Mouse (Mus musculus) midbrain, embryonic 13.5 days (tissue): ENCODE results near the gene Gm42906. TPM values are rescaled to one million over a fixed set of nuclear protein-coding genes. Genes with fewer than 3 reads are reported as not detected.
A peak's percentile ranks its signal among the peaks of the same experiment; 100 is the strongest.

Experiments used
- ATAC-seq: fragments of 200-750 bp; cut with Nextera tagmentation; 2 replicates; pipeline ENCODE4 v1.8.0; 2017; ENCODE audit warnings: mild to moderate bottlenecking, moderate TSS enrichment, moderate library complexity
- H3K27ac ChIP-seq: fragments of 300-500 bp; sonication (generic); 2 replicates; pipeline ENCODE4 v1.5.1; 2015; ENCODE audit warnings: inconsistent platforms, mild to moderate bottlenecking, moderate library complexity
- H3K27me3 ChIP-seq: fragments of 300-500 bp; sonication (generic); 2 replicates; pipeline ENCODE4 v1.6.1; 2015; ENCODE audit warnings: mild to moderate bottlenecking, inconsistent platforms
- H3K36me3 ChIP-seq: fragments of 300-500 bp; sonication (generic); 2 replicates; pipeline ENCODE4 v1.6.1; 2015; ENCODE audit warnings: mild to moderate bottlenecking, inconsistent platforms
- H3K4me1 ChIP-seq: fragments of 300-500 bp; sonication (generic); replicated peaks from 2 replicates; pipeline ENCODE4 v1.6.1; 2015; ENCODE audit warnings: inconsistent platforms
- H3K4me2 ChIP-seq: fragments of 300-500 bp; sonication (generic); replicated peaks from 2 replicates; pipeline ENCODE4 v1.6.1; 2015; ENCODE audit warnings: moderate library complexity, mild to moderate bottlenecking, inconsistent platforms
- H3K4me3 ChIP-seq: fragments of 300-500 bp; sonication (generic); replicated peaks from 2 replicates; pipeline ENCODE4 v1.5.1; 2015; ENCODE audit warnings: mild to moderate bottlenecking, inconsistent platforms
- H3K9ac ChIP-seq: fragments of 300-500 bp; sonication (generic); replicated peaks from 2 replicates; pipeline ENCODE4 v1.6.1; 2015; ENCODE audit warnings: mild to moderate bottlenecking, inconsistent platforms
- H3K9me3 ChIP-seq: fragments of 300-500 bp; sonication (generic); 2 replicates; pipeline ENCODE4 v1.6.1; 2016; ENCODE audit warnings: mild to moderate bottlenecking, inconsistent platforms
- WGBS: fragments of 180-500 bp; shearing (Covaris S2); methylation state at CpG from one replicate; pipeline ENCODE4 v1.1.7; 2015; 5-methylcytosine and 5-hydroxymethylcytosine counted together
- polyA plus RNA-seq: library from polyadenylated mRNA; unstranded; fragments of >200 nt; fragmentation: Nextera tagmentation; extraction: Ambion mirVana; gene quantifications from 2 replicates; pipeline ENCODE4 v1.2.1, GENCODE M21; 2015

The Gm42906 gene
- polyA plus RNA-seq, 1 experiment from 2014 or later, result not detected

- no peaks in the 10 kb centered on the region for H3K36me3 ChIP-seq
- H3K4me2 ChIP-seq, result no peak overlapping the region
- H3K4me3 ChIP-seq, result no peak overlapping the region
- peaks cover 11% of the 10 kb centered on the region for H3K4me1 ChIP-seq
- ATAC-seq, result no peak
- no peaks in the 10 kb centered on the region for H3K9me3 ChIP-seq
- H3K27ac ChIP-seq, result no peak overlapping the region
- H3K9ac ChIP-seq, result no peak overlapping the region
- no peaks in the 10 kb centered on the region for H3K27me3 ChIP-seq
- 89% methylated on average over 4 of the region's 4 CpGs for WGBS
These were observed 279.9 kb downstream of the Gm42906 start for GRCm38 (mm10) chr5:151148079-151148478.

- peaks cover 22% of the 10 kb centered on the region for H3K4me1 ChIP-seq
- H3K36me3 ChIP-seq, result no peaks in the 10 kb centered on the region
- H3K4me2 ChIP-seq, result no peak overlapping the region
- no peak overlapping the region for H3K4me3 ChIP-seq
- H3K27ac ChIP-seq, result no peak overlapping the region
- no peak for ATAC-seq
- no peaks in the 10 kb centered on the region for H3K27me3 ChIP-seq
- H3K9me3 ChIP-seq, result no peaks in the 10 kb centered on the region
- 84% methylated on average over 5 of the region's 5 CpGs for WGBS
- no peak overlapping the region for H3K9ac ChIP-seq
These were observed 282.2 kb downstream of the Gm42906 start for GRCm38 (mm10) chr5:151145807-151146206.

GRCm38 (mm10) chr5:151143955-151144354, 284.0 kb downstream of the Gm42906 start:
- H3K4me1 ChIP-seq, result peaks cover 18% of the 10 kb centered on the region
- H3K36me3 ChIP-seq, result no peaks in the 10 kb centered on the region
- 0 out of 2 replicates have a peak overlapping the region, but pooled peaks have one; percentile 68 for H3K27ac ChIP-seq
- H3K27me3 ChIP-seq, result no peaks in the 10 kb centered on the region
- H3K9me3 ChIP-seq, result no peaks in the 10 kb centered on the region
- H3K4me3 ChIP-seq, result no peak overlapping the region
- no peak overlapping the region for H3K4me2 ChIP-seq
- WGBS, result 89% methylated on average over 5 of the region's 5 CpGs
- no peak for ATAC-seq
- H3K9ac ChIP-seq, result no peak overlapping the region

- 19% methylated on average over 11 of the region's 11 CpGs for WGBS
- H3K9ac ChIP-seq, result no peak overlapping the region
- H3K9me3 ChIP-seq, result no peaks in the 10 kb centered on the region
- no peak overlapping the region for H3K4me3 ChIP-seq
- H3K4me2 ChIP-seq, result no peak overlapping the region
- peak overlapping the region; percentile 68 for H3K27ac ChIP-seq
- peak; percentile 75 for ATAC-seq
- no peaks in the 10 kb centered on the region for H3K27me3 ChIP-seq
- H3K36me3 ChIP-seq, result no peaks in the 10 kb centered on the region
- peaks cover 18% of the 10 kb centered on the region for H3K4me1 ChIP-seq
These were observed 285.0 kb downstream of the Gm42906 start for GRCm38 (mm10) chr5:151142671-151143601.

GRCm38 (mm10) chr5:151142241-151142640, 285.7 kb downstream of the Gm42906 start:
- H3K27me3 ChIP-seq, result no peaks in the 10 kb centered on the region

GRCm38 (mm10) chr5:151137901-151138300, 290.1 kb downstream of the Gm42906 start:
- H3K27ac ChIP-seq, result no peak overlapping the region
- no peak overlapping the region for H3K4me3 ChIP-seq
- 92% methylated on average over 5 of the region's 5 CpGs for WGBS
- H3K27me3 ChIP-seq, result no peaks in the 10 kb centered on the region
- H3K4me1 ChIP-seq, result peaks cover 10% of the 10 kb centered on the region
- no peak overlapping the region for H3K9ac ChIP-seq
- ATAC-seq, result no peak
- no peak overlapping the region for H3K4me2 ChIP-seq
- no peaks in the 10 kb centered on the region for H3K9me3 ChIP-seq
- H3K36me3 ChIP-seq, result no peaks in the 10 kb centered on the region

More at GRCm38 (mm10) chr5:151142241-151142640, 285.7 kb downstream of the Gm42906 start:
- H3K4me2 ChIP-seq, result no peak overlapping the region
- WGBS, result 48% methylated on average over 5 of the region's 5 CpGs
- no peak overlapping the region for H3K4me3 ChIP-seq
- no peak overlapping the region for H3K9ac ChIP-seq
- peaks cover 18% of the 10 kb centered on the region for H3K4me1 ChIP-seq
- 0 out of 2 replicates have a peak, but pooled peaks have one; percentile 56 for ATAC-seq
- H3K9me3 ChIP-seq, result no peaks in the 10 kb centered on the region
- H3K27ac ChIP-seq, result 0 out of 2 replicates have a peak overlapping the region, but pooled peaks have one; percentile 9
- no peaks in the 10 kb centered on the region for H3K36me3 ChIP-seq

GRCm38 (mm10) chr5:151137311-151137710, 290.7 kb downstream of the Gm42906 start:
- Histone ChIP-seq H3K36me3 (no peaks in the 10 kb centered on the region), H3K4me1 (peaks cover 5% of the 10 kb centered on the region; the same call in 1 of the 2 replicates), H3K9me3 (no peaks in the 10 kb centered on the region), H3K27ac (no peak overlapping the region), H3K4me3 (no peak overlapping the region), H3K4me2 (no peak overlapping the region), H3K27me3 (no peaks in the 10 kb centered on the region), H3K9ac (no peak overlapping the region)
- WGBS, result 90% methylated on average over 4 of the region's 4 CpGs
- no peak for ATAC-seq

GRCm38 (mm10) chr5:151135965-151136364, 292.0 kb downstream of the Gm42906 start:
- H3K4me2 ChIP-seq, result no peak overlapping the region
- H3K4me1 ChIP-seq, result no peaks in the 10 kb centered on the region
- no peak overlapping the region for H3K9ac ChIP-seq
- no peaks in the 10 kb centered on the region for H3K27me3 ChIP-seq
- ATAC-seq, result no peak
- no peak overlapping the region for H3K4me3 ChIP-seq
- WGBS, result 74% methylated on average over 6 of the region's 6 CpGs
- H3K27ac ChIP-seq, result no peak overlapping the region
- no peaks in the 10 kb centered on the region for H3K9me3 ChIP-seq
- no peaks in the 10 kb centered on the region for H3K36me3 ChIP-seq

GRCm38 (mm10) chr5:151135078-151135826, 292.7 kb downstream of the Gm42906 start:
- Histone ChIP-seq H3K4me3 (no peak overlapping the region), H3K9ac (no peak overlapping the region), H3K9me3 (no peaks in the 10 kb centered on the region), H3K4me1 (no peaks in the 10 kb centered on the region), H3K27ac (no peak overlapping the region), H3K27me3 (no peaks in the 10 kb centered on the region), H3K36me3 (no peaks in the 10 kb centered on the region), H3K4me2 (no peak overlapping the region)
- no peak for ATAC-seq
- 86% methylated on average over 8 of the region's 8 CpGs for WGBS

GRCm38 (mm10) chr5:151134202-151134601, 293.8 kb downstream of the Gm42906 start:
- Histone ChIP-seq H3K4me3 (no peak overlapping the region), H3K4me1 (no peaks in the 10 kb centered on the region), H3K9me3 (no peaks in the 10 kb centered on the region), H3K4me2 (no peak overlapping the region), H3K36me3 (no peaks in the 10 kb centered on the region), H3K27me3 (no peaks in the 10 kb centered on the region), H3K27ac (no peak overlapping the region), H3K9ac (no peak overlapping the region)
- no peak for ATAC-seq
- 94% methylated on average over 4 of the region's 4 CpGs for WGBS

GRCm38 (mm10) chr5:151133744-151134143, 294.2 kb downstream of the Gm42906 start:
- Histone ChIP-seq H3K4me1 (no peaks in the 10 kb centered on the region), H3K4me3 (no peak overlapping the region), H3K27me3 (no peaks in the 10 kb centered on the region), H3K9ac (no peak overlapping the region), H3K27ac (no peak overlapping the region), H3K4me2 (no peak overlapping the region), H3K36me3 (no peaks in the 10 kb centered on the region), H3K9me3 (no peaks in the 10 kb centered on the region)
- ATAC-seq, result no peak
- 94% methylated on average over 14 of the region's 14 CpGs for WGBS

- H3K9ac ChIP-seq, result no peak overlapping the region
- no peaks in the 10 kb centered on the region for H3K4me1 ChIP-seq
- no peak overlapping the region for H3K4me3 ChIP-seq
- no peak for ATAC-seq
- no peaks in the 10 kb centered on the region for H3K9me3 ChIP-seq
- 82% methylated on average over 2 of the region's 2 CpGs for WGBS
- H3K27me3 ChIP-seq, result no peaks in the 10 kb centered on the region
- H3K27ac ChIP-seq, result no peak overlapping the region
- no peak overlapping the region for H3K4me2 ChIP-seq
- no peaks in the 10 kb centered on the region for H3K36me3 ChIP-seq
These were observed 298.2 kb downstream of the Gm42906 start for GRCm38 (mm10) chr5:151129762-151130161.
